In the genomic region with DNA sequence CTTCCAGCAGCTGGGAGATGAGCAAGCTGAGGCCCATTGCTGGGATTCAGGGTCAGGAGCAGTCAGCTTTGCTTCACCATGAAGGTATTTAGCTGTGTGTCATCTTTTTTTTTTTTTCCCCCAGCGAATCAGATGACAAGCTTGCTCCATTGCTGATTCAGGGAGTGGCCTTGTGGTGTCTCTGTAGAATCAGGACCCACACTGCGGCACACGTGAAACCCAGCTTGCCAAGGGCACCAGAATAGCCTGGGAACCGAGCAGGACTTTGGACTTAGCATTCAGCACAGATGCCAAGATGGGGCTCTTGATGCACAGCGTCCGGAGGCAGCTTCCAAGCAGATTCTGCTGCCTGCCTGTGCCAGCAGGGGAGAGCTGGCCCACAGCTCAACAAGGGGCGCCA, we compare ENCODE assay signal across 18 mouse cellular contexts. TPM values are rescaled to one million over a fixed set of nuclear protein-coding genes. Genes with fewer than 3 reads are reported as not detected.
DNase-seq lines count a peak whose midpoint lies in the region; ATAC-seq and TF ChIP-seq lines count a peak whose summit lies in the region.
"Had no signal": no experiment of that assay in that cellular context is flagged by ENCODE, and none has a peak within 500 bp of the region (broad histone marks: within the 10 kb centered on the region; RNA-seq: fewer than 3 reads in every experiment).

No protein-coding gene starts in this region.

- H3K4me3 ChIP-seq in kidney, adult 2 months (ENCODE audit: insufficient read depth, low read depth, low read length): no peak overlapping the region
- H3K4me3 ChIP-seq: embryonic facial prominence, embryonic 10.5 days; heart, embryonic 10.5 days; midbrain, embryonic 13.5 days had no signal

- TF ChIP-seq CTCF in kidney, adult 2 months (conservative IDR thresholded peaks at IDR 0.05; ENCODE audit: insufficient read depth, insufficient read length, low read depth, low read length): no peak

- WGBS in kidney, adult 2 months: 60% methylated on average over 7 of the region's 7 CpGs

- no peaks in the 10 kb centered on the region for H3K27me3 ChIP-seq in kidney, adult 2 months (replicated peaks; ENCODE audit: control insufficient read depth, insufficient read depth, low read length)

- TF ChIP-seq POLR2A in kidney, adult 2 months (IDR thresholded peaks at IDR 0.05; ENCODE audit: low read depth, low read length): no peak

- H3K4me1 ChIP-seq in kidney, adult 2 months (ENCODE audit: control insufficient read depth, insufficient read depth, low read length): no peaks in the 10 kb centered on the region

- H3K36me3 ChIP-seq in kidney, adult 2 months (ENCODE audit: control insufficient read depth, insufficient read depth, low read length): no peaks in the 10 kb centered on the region
- H3K36me3 ChIP-seq: embryonic facial prominence, embryonic 10.5 days; heart, embryonic 10.5 days; midbrain, embryonic 13.5 days had no signal

- DNase-seq in cerebellum, adult 11-12 months: no peak
- peak; percentile 73 for DNase-seq in kidney, adult 2 months
- no peak for DNase-seq in kidney, postnatal 10 days
- DNase-seq in right cerebral cortex, postnatal 4 days: peak; percentile 15
- no peak for DNase-seq in right cerebral cortex, postnatal 25 days
- DNase-seq in frontal cortex, postnatal 10 days (ENCODE audit: low spot score in 2 of 2): no peak
- DNase-seq in spleen, postnatal 10 days (ENCODE audit: low spot score in 2 of 2): no peak
- DNase-seq: cerebellum, postnatal 36 days; gastrocnemius, postnatal 25 days had no signal

- ATAC-seq in cerebellum, adult (ENCODE audit: insufficient number of reproducible peaks, low FRiP score, low TSS enrichment): 0 out of 2 replicates have a peak, but pooled peaks have one; percentile 7
- ATAC-seq: midbrain, embryonic 13.5 days had no signal

- H3K27ac ChIP-seq in kidney, adult 2 months (ENCODE audit: insufficient read depth, low read depth, low read length): no peak overlapping the region
- H3K27ac ChIP-seq: embryonic facial prominence, embryonic 10.5 days; heart, embryonic 10.5 days; macrophage; midbrain, embryonic 13.5 days had no signal

RNA-seq across cellular contexts. Expression of gene A230072I06Rik, which starts 53.0 kb away (rescaled TPM):
- polyA plus RNA-seq in kidney, adult 2 months (2012; rRNA removed): not detected in 2 replicates
- polyA plus RNA-seq: embryonic facial prominence, embryonic 10.5 days; heart, embryonic 10.5 days; intestine, embryonic 14.5 days; liver, embryonic 11.5 days; lung, embryonic 14.5 days; macrophage; thymus, postnatal 0 days had no signal

Comparison
In these comparisons a context has a peak if more than half of its experiments do, and no peak if none do; other contexts are left out.
1. DNase-seq: peak in kidney, adult 2 months (single experiment) and right cerebral cortex, postnatal 4 days (single experiment); none in cerebellum, adult 11-12 months (single experiment), kidney, postnatal 10 days (single experiment), right cerebral cortex, postnatal 25 days (single experiment), frontal cortex, postnatal 10 days (0 of 2) and spleen, postnatal 10 days (0 of 2).